Mouse (Mus musculus) splenic B cell, adult 2 months (primary cell): ENCODE results near the gene Cenpu.

ENCODE experiments used
- DNase-seq: peaks from one replicate; pipeline ENCODE4 v3.0.0-alpha.2; 2011; ENCODE audit warnings: low read depth, low spot score
- H3K27me3 ChIP-seq: 2 replicates; pipeline ENCODE4 v1.6.1; 2012; ENCODE audit warnings: mild to moderate bottlenecking, low read length, moderate library complexity, mixed read lengths; ENCODE audit not compliant: control insufficient read depth, poor library complexity, insufficient read depth, severe bottlenecking
- H3K36me3 ChIP-seq: 2 replicates; pipeline ENCODE4 v1.6.1; 2012; ENCODE audit warnings: mild to moderate bottlenecking, low read length, moderate library complexity, mixed read lengths; ENCODE audit not compliant: control insufficient read depth, poor library complexity, insufficient read depth, severe bottlenecking

Gene Cenpu

DNA sequence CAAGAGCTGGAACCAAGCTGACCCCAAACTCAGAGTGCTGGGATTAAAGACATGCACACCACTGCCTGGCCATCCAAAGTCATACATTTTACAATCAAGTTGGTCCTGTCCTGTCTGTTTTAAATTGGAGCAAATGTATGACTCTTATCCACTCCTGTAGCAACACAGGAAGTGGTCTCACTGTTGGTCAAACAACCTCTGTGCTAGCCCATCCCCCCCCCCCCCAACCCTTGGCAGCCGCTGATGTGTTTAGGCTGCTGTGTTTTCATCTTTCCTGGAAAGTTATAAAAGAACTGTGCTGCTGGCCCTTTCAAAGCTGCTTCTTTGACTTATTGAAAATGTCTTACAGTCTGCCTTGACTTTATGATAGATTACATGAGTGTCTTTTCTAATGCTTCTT, 73.3 kb downstream of the Cenpu start:
- no peak for DNase-seq
- no peaks in the 10 kb centered on the region for H3K36me3 ChIP-seq
- H3K27me3 ChIP-seq: no peaks in the 10 kb centered on the region

DNA sequence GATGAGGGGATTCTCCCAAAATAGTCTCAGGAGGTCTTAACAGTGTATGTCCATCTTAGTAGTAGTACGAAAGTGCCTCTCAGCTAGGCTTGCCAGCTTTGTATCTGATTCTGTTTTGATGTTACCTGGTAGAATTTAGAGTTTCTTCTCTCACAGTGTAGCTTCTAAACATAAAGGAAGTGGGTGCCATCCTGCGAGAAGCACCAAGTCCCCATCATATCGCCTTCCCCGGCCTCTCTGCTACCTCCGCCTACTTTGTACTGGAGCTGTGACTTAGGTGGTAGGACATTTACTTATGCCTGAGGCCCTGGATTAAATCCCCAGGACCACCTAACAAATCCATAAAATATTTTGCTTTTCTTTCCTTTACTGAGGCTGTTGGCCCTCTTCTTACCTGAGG, 74.8 kb downstream of the Cenpu start:
- no peaks in the 10 kb centered on the region for H3K27me3 ChIP-seq
- no peak for DNase-seq
- no peaks in the 10 kb centered on the region for H3K36me3 ChIP-seq

GRCm38 (mm10) chr8:46627881-46628280, 76.1 kb downstream of the Cenpu start:
- H3K36me3 ChIP-seq: no peaks in the 10 kb centered on the region
- peak; percentile 20 for DNase-seq
- no peaks in the 10 kb centered on the region for H3K27me3 ChIP-seq

GRCm38 (mm10) chr8:46628645-46629044, 76.8 kb downstream of the Cenpu start:
- no peaks in the 10 kb centered on the region for H3K27me3 ChIP-seq
- H3K36me3 ChIP-seq: no peaks in the 10 kb centered on the region
- peak; percentile 3 for DNase-seq
